Mouse (Mus musculus) 416B (cell line): ENCODE results near the gene F12.

Source experiments
- DNase-seq: peaks from one replicate; pipeline ENCODE4 v3.0.0; 2011; ENCODE audit warnings: low read depth

Gene F12

GRCm38 (mm10) chr13:55426613-55427012 is at the start of gene F12:
Gene F12 (minus strand): TSS chr13:55426793.
- no peak for DNase-seq

DNA sequence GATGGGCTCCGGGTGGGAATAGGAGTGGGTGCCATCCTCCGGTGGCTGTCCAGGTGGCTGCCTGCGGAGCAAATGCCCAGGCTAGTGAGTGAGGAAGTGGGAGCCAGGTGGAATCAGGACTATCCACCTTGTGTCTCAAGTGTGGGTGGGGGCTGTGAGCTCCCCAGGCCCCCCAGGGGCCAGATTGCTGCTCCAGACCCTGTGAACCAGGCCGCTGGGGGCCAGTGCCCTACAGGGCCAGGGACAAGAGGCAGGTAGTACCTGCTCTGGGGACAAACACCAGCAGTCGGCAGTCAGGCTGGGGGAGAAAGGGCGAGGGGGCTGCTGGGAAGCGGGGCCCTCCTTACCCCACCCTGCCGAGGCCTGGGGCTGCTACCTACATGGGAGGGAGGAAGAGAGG is 49.7 kb upstream of the F12 start:
- no peak for DNase-seq

GRCm38 (mm10) chr13:55475750-55476149 is 49.2 kb upstream of the F12 start:
- no peak for DNase-seq

- DNase-seq, result peak; percentile 31
Measured at GRCm38 (mm10) chr13:55474621-55475069, 48.1 kb upstream of the F12 start.

GRCm38 (mm10) chr13:55473961-55474360 is 47.4 kb upstream of the F12 start:
- DNase-seq, result no peak

GRCm38 (mm10) chr13:55473076-55473831 is 46.7 kb upstream of the F12 start:
- peak; percentile 61 for DNase-seq

GRCm38 (mm10) chr13:55472132-55473022 is 45.8 kb upstream of the F12 start:
- peak; percentile 43 for DNase-seq

GRCm38 (mm10) chr13:55471819-55472131 is 45.2 kb upstream of the F12 start:
- DNase-seq, result peak; percentile 26

GRCm38 (mm10) chr13:55471156-55471818 is 44.7 kb upstream of the F12 start:
- DNase-seq, result peak; percentile 82

DNA sequence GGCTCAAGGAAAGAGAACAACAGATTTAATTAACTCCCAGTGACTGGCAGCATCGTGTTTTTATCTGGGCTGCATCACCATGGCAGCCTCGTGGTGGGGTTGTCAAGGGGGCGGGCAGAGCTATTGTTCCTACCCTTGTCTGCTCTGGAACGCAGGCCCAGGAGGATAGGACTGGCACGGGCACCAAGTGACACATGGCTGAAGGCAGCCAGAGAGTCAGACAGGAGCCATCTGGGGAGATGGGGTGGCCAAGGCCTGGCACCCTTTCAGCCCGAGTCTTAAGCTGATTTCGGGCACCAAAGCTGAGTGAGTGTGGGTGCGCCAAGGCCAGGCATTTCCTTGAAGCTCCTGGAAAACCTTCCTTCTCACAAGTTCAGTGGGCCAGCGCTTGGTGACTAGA is 43.8 kb upstream of the F12 start:
- no peak for DNase-seq

DNA sequence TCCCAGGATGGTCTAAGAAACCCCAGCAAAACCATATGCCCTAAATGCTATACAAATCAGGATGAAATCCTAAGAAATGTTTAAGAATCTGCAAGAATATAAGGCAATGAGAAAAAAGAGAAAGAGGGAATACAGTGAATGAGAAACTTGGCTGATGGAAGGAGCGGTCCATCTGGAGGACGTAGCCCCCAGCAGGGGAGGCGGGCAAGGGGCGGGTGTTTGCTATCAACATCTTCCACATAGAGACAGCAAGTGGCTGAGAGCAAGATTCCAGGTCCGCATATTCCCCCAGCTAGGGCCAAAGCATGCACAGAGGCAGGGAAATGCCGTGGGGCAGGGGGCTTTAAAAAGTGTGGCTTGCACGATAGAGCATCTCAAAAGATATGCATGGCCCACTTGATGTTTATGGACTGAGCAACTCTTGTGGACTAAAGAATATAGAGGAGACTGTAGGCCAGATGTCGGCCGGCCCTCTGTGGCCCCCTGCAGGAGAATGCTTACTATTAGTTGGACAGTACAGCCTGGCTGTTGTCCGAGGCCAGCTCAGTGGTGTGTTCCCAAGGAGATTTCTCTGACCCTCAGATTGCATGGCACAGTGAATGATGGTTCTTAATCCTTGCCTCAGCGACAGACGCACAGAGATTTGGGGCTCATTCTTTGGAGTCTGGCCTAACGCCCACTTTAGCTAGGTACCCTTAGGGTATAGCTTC is 42.4 kb upstream of the F12 start:
- peak; percentile 72 for DNase-seq

GRCm38 (mm10) chr13:55465830-55466440 is 39.3 kb upstream of the F12 start:
- no peak for DNase-seq

GRCm38 (mm10) chr13:55465184-55465583 is 38.6 kb upstream of the F12 start:
- DNase-seq, result peak; percentile 78

GRCm38 (mm10) chr13:55464027-55464884 is 37.7 kb upstream of the F12 start, which contains the start of gene Prr7:
Gene Prr7 (plus strand): TSS chr13:55464267.
- no peak for DNase-seq

GRCm38 (mm10) chr13:55463399-55464026 is 36.9 kb upstream of the F12 start:
- DNase-seq, result no peak

GRCm38 (mm10) chr13:55462965-55463364 is 36.4 kb upstream of the F12 start:
- DNase-seq, result no peak

- no peak for DNase-seq
Measured at GRCm38 (mm10) chr13:55451785-55452549, 25.4 kb upstream of the F12 start.

- DNase-seq, result no peak
Measured at GRCm38 (mm10) chr13:55451296-55451695, 24.7 kb upstream of the F12 start.

DNA sequence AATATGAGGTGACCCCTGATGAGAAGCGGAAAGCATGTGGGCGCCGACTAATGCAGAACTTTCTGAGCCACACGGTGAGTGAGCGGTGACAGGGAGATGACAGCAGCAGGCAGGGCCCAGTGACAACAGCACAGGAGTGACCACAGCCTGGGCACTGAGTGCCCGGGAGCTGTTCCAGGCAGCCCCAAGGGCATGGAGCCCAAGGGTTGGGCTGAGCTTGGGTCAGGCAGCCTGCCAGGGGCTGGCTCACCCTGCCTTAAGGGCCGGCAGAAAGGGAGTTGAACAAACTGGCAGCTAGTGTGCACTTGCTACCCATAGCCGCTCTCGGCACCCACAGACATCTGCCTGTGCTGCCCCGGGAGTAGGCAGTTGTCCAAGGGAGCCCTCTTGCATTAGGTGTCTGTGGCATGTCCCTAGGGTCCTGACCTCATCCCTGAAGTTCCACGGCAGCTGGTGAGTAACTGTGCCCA is 24.0 kb upstream of the F12 start:
- no peak for DNase-seq
